In the genomic region with DNA sequence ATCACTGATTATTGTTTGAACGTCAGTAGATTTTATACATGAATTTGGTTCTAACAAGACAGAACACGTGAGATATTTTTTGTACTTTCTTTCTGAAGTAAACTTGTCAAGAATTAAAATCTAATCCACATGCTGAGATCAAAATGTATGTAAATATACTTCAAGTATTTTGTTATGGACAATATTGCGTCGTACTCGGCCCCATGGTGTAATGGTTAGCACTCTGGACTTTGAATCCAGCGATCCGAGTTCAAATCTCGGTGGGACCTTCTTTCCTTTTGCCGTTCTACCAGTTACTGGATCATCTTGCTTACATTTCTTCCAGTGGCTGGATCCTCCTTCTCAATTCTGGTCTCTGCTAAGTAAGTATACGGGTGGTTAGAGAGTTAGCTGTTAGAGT, we compare ENCODE assay signal across 8 mouse cellular contexts. TPM values are rescaled to one million over a fixed set of nuclear protein-coding genes. Genes with fewer than 3 reads are reported as not detected.
A peak's percentile ranks its signal among the peaks of the same experiment; 100 is the strongest.
DNase-seq lines count a peak whose midpoint lies in the region; ATAC-seq lines count a peak whose summit lies in the region.

No protein-coding gene starts in this region.

- peak overlapping the region; percentile 68 for H3K4me2 ChIP-seq in hindbrain, embryonic 12.5 days (replicated peaks)
- peak overlapping the region; percentile 89 for H3K4me2 ChIP-seq in lung, embryonic 15.5 days

- DNase-seq in Muller cell, postnatal 12 days (ENCODE audit: inconsistent ontology term): peak; percentile 80
- peak; percentile 81 to 83 for DNase-seq in cerebellum, postnatal 10 days
- peak; percentile 63 to 81 for DNase-seq in frontal cortex, postnatal 14 days (ENCODE audit: low spot score in 2 of 2)
- DNase-seq in layer of hippocampus, adult 9-11 months: peak; percentile 66
- DNase-seq in ovary, postnatal 14 days (ENCODE audit: low spot score): peak; percentile 77
- peak; percentile 69 to 78 for DNase-seq in thymus, postnatal 36 days

- H3K27ac ChIP-seq in hindbrain, embryonic 12.5 days: peak overlapping the region; percentile 35; the same call in 1 of the 2 replicates
- peak overlapping the region; percentile 69 for H3K27ac ChIP-seq in lung, embryonic 15.5 days

- peak overlapping the region; percentile 35 for H3K4me3 ChIP-seq in hindbrain, embryonic 12.5 days
- H3K4me3 ChIP-seq in lung, embryonic 15.5 days: peak overlapping the region; percentile 55

- no peaks in the 10 kb centered on the region for H3K36me3 ChIP-seq in hindbrain, embryonic 12.5 days
- H3K36me3 ChIP-seq in lung, embryonic 15.5 days: no peaks in the 10 kb centered on the region

- no peak overlapping the region for H3K9ac ChIP-seq in hindbrain, embryonic 12.5 days
- H3K9ac ChIP-seq in lung, embryonic 15.5 days: no peak overlapping the region

- under 1% methylated on average over 10 of the region's 10 CpGs for WGBS in hindbrain, embryonic 12.5 days
- under 1% methylated on average over 10 of the region's 10 CpGs for WGBS in lung, embryonic 15.5 days

- ATAC-seq in hindbrain, embryonic 12.5 days (ENCODE audit: low FRiP score): no peak
- ATAC-seq in lung, embryonic 15.5 days (ENCODE audit: borderline replicate concordance, extremely low read depth, low FRiP score, low TSS enrichment): peak; percentile 60; the same call in 1 of the 2 replicates

- H3K4me1 ChIP-seq in hindbrain, embryonic 12.5 days: peaks cover 3% of the 10 kb centered on the region; the same call in 1 of the 2 replicates
- peaks cover 15% of the 10 kb centered on the region; the same call in 1 of the 2 replicates for H3K4me1 ChIP-seq in lung, embryonic 15.5 days

- H3K9me3 ChIP-seq in hindbrain, embryonic 12.5 days (replicated peaks): no peaks in the 10 kb centered on the region
- H3K9me3 ChIP-seq in lung, embryonic 15.5 days: no peaks in the 10 kb centered on the region

- no peaks in the 10 kb centered on the region for H3K27me3 ChIP-seq in hindbrain, embryonic 12.5 days
- no peaks in the 10 kb centered on the region for H3K27me3 ChIP-seq in lung, embryonic 15.5 days

RNA-seq across cellular contexts. Expression of a gene that starts 11.4 kb away (rescaled TPM):
- 5.7 and 6.9 TPM in 2 replicates for polyA plus RNA-seq in hindbrain, embryonic 12.5 days (2016; fragmentation: Nextera tagmentation; extraction: Ambion mirVana)
- polyA plus RNA-seq in lung, embryonic 15.5 days (2015; fragmentation: Nextera tagmentation; extraction: Ambion mirVana): 6.9 and 8.1 TPM in 2 replicates

RNA-seq across cellular contexts. Expression of a gene that starts 14.3 kb away (rescaled TPM):
- polyA plus RNA-seq in hindbrain, embryonic 12.5 days (2016; fragmentation: Nextera tagmentation; extraction: Ambion mirVana): 5.2 TPM in 1 of 2 replicates, not detected in the other
- 6.2 and 8.4 TPM in 2 replicates for polyA plus RNA-seq in lung, embryonic 15.5 days (2015; fragmentation: Nextera tagmentation; extraction: Ambion mirVana)

RNA-seq across cellular contexts. Expression of a gene that starts 15.8 kb away (rescaled TPM):
- 2.2 and 4.4 TPM in 2 replicates for polyA plus RNA-seq in hindbrain, embryonic 12.5 days (2016; fragmentation: Nextera tagmentation; extraction: Ambion mirVana)
- 9.5 and 10.8 TPM in 2 replicates for polyA plus RNA-seq in lung, embryonic 15.5 days (2015; fragmentation: Nextera tagmentation; extraction: Ambion mirVana)

RNA-seq across cellular contexts. Expression of a gene that starts 23.8 kb away (rescaled TPM):
- polyA plus RNA-seq in hindbrain, embryonic 12.5 days (2016; fragmentation: Nextera tagmentation; extraction: Ambion mirVana): 0.37 and 0.57 TPM in 2 replicates
- 1.4 TPM in 2 replicates for polyA plus RNA-seq in lung, embryonic 15.5 days (2015; fragmentation: Nextera tagmentation; extraction: Ambion mirVana)

RNA-seq across cellular contexts. Expression of a gene that starts 24.4 kb away (rescaled TPM):
- polyA plus RNA-seq in hindbrain, embryonic 12.5 days (2016; fragmentation: Nextera tagmentation; extraction: Ambion mirVana): 0.66 and 1.4 TPM in 2 replicates
- polyA plus RNA-seq in lung, embryonic 15.5 days (2015; fragmentation: Nextera tagmentation; extraction: Ambion mirVana): 0.75 and 1.5 TPM in 2 replicates
